Mouse (Mus musculus) adrenal gland, adult 18-20 months (tissue): ENCODE measurements at regions not wholly inside any gene's neighbourhood (a gene's known extent, or its start where the extent isn't known, plus 50 kb on each side); places are given as distances from the start of the nearest gene placed in this dataset.
A peak's percentile ranks its signal among the peaks of the same experiment; 100 is the strongest.

Experiments
- DNase-seq, 2 experiments: peaks; one replicate each; pipeline ENCODE4 v3.0.0; 2021 to 2022; ENCODE audit warnings: low spot score in 2 of 2

DNA sequence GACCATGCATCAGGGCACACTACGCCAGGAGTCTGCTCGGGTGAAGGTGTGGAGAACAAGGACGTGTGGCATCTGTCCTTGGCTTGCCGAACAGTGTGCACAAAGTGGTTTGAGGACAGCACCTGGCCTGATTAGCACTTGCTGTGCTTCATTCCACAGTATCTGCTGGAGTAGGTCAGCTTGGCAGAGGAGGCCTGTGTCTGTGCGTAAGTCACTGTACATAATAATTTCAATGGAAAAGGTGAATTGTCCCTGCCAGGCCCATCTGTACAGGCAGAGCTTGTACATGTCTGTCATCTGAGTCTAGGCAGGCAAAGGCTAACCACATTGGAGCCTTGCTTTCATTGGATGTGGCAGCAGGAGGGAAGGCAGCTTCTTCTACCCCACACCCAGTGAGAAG lies 979.5 kb upstream of the Car8 start:
- DNase-seq = no peak

DNA sequence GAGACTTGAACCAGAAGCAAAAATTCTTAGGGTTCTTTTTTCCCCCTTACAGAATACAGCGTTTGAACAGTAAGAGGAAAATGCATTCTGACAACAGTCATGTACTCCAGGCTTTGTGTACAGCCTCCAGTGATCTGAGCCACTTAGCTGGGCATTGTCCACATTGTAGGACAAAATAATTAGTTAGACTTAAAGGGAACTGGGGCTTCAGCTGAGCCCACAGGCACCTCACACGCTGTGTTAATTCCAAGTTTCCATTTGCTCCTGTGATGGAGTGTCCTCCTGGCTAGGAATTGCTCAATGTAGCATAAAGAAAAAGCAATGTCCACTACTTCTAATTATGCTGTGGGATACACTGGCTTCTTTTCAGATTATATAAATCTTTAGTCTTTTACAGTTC lies 969.8 kb upstream of the Car8 start:
- DNase-seq = no peak

- DNase-seq = no peak
Measured at GRCm38 (mm10) chr4:9200012-9200411, 961.2 kb upstream of the Car8 start.

GRCm38 (mm10) chr4:9196435-9196834 lies 957.6 kb upstream of the Car8 start:
- no peak for DNase-seq

- no peak for DNase-seq
Measured at GRCm38 (mm10) chr4:9193121-9193520, 954.3 kb upstream of the Car8 start.

DNA sequence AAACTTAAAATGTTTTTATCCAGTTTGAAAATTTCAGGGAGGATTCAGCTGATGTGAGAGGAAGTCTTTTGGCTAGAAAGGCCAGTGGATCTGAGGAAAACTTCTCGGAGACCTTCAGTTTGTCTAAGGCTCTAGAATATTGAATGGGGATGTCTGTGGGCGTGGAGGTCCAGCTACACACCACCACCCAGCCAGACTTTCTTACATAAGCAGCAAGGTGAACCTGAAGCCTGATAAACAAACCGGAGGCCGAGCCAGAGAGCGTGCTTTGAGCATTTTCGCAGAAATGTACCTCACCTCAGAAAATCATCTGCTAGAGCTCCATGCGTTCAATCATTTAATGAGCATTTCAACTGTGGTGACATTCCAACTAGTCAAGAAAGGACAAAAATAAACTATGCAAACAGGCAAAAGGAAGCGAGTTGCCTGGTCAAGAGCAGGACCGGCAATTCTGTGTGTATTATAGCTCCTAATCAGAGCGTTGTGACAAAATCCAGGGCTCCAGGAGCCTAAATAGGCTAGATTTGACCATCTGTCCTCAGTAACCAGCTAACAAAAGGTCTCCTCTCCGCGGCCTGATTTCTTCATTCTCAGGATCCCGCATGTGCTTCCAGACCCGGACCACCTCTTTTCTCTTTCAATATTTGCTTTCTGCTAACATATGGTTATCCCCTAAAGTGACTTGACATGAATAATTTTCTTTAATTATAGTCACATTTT lies 946.5 kb upstream of the Car8 start:
- DNase-seq = no peak

DNA sequence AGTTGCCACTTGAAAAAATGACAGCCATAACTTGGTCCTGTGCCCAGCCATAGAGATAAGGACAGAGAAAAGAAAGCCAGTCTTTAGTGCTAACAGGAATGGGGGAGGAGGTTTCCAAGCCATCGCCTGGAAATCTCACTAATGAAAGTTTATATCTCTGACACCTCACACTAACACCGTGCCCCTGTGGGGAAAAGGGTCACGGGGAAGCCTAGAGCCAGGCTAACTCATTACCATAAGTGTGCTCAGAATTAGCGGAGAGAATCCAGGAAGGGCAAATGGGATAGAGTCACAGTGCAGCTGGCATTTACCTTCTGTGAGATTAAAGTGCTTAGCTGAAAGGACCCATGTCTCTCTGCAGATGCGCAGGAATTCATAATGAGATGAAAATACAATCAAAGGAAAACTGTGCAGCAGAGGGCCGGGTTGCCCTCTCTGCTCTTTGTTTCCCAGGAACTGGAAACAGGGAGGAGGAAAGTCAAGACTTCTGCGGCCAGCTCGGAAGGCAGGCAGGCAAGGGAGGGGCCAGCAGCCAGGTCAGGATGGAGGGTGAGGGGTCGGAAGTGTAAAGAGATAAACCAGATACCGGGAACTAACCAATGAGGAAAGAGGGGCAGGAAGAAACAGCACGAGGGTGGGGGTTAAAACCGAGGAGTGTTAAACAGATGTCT lies 945.7 kb upstream of the Car8 start:
- DNase-seq = no peak

GRCm38 (mm10) chr4:9174365-9174764 lies 935.5 kb upstream of the Car8 start:
- no peak for DNase-seq

DNA sequence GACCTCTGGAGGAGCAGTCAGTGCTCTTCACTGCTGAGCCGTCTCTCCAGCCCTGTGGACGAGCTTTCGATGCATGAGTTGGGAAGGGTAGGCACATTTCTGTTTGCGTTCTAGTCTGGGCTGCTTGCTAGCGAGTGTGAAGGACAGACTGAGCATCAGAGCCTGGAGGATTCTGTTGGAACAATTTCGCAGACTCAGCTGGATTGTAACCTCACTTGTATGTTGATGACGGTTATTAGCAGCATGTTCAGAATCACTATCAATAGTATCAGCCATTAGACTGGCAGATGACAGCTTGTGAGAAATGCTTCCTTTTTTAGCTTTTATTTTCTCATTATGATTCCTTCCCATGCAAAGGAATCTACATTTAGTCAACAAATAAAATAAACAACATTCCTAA lies 923.5 kb upstream of the Car8 start:
- DNase-seq = no peak

GRCm38 (mm10) chr4:9161814-9162133 lies 922.9 kb upstream of the Car8 start:
- DNase-seq = no peak

- DNase-seq = no peak
Measured at GRCm38 (mm10) chr4:9161068-9161813, 922.4 kb upstream of the Car8 start.

DNA sequence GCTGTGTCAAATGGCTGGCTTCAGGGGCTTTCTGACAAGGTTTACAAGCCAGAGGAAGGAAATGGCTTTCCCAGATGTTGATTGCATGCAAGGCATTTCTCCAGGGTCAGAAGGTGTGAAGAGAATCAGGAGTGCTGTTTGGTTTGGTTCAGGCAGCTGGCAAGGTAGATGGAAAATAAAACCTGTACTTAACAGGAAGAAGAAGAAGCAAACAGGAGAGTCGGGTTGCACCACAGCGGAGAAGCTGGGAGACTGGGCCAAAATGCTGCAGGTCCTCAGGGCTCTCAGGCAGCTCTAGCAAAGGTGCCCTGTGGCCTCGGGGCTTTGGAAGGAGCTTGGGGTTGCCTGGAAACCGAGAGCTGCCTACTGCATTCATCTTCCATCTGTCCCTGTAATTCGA lies 908.9 kb upstream of the Car8 start:
- DNase-seq = no peak

- DNase-seq = no peak
Measured at GRCm38 (mm10) chr4:9144226-9145215, 905.7 kb upstream of the Car8 start.

- no peak for DNase-seq
Measured at GRCm38 (mm10) chr4:9143087-9143486, 904.2 kb upstream of the Car8 start.

GRCm38 (mm10) chr4:9141946-9142683 lies 903.3 kb upstream of the Car8 start:
- DNase-seq = no peak

DNA sequence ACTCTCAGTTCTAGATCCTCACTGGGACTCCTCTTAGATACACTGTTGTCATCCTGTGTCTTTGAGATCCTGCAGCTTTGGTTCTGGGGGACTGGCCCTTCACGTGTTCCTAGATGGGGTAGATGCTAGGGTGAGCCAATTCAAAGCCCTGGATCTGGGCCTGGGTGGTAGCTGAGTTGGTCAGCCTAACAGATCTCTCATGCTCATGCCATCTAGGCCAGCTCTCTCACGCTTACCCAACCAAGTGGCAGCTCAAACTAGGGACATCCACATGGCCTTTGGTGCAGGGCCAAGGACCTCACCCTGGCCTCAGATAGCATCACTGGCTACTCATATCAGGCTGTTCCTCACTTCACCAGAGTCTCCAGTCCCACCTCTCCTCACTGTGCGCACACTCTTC lies 901.9 kb upstream of the Car8 start:
- DNase-seq = peak in 1 of 2 experiments; percentile 3

- DNase-seq = peak in 1 of 2 experiments; percentile 1
Measured at GRCm38 (mm10) chr4:9136657-9137056, 897.8 kb upstream of the Car8 start.

DNA sequence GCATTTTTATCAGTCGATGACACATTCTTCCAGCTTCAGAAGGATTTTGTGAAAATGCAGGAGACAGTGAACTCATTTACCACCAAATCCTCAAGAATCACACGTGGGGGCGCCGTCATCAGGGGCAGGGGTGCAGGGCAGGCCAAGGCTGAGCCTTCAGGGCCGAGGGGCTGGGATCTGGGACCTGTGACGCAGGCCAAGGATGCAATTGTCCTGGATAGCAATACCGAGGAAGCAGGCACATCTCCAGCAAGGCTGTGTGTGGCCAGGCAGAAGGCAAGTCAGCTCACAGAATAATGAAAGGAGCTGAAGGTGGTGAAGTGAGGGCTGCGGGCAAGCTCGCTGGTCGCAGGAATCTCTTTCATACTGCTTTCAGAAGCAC lies 897.3 kb upstream of the Car8 start:
- peak; percentile 16 to 29 for DNase-seq

DNA sequence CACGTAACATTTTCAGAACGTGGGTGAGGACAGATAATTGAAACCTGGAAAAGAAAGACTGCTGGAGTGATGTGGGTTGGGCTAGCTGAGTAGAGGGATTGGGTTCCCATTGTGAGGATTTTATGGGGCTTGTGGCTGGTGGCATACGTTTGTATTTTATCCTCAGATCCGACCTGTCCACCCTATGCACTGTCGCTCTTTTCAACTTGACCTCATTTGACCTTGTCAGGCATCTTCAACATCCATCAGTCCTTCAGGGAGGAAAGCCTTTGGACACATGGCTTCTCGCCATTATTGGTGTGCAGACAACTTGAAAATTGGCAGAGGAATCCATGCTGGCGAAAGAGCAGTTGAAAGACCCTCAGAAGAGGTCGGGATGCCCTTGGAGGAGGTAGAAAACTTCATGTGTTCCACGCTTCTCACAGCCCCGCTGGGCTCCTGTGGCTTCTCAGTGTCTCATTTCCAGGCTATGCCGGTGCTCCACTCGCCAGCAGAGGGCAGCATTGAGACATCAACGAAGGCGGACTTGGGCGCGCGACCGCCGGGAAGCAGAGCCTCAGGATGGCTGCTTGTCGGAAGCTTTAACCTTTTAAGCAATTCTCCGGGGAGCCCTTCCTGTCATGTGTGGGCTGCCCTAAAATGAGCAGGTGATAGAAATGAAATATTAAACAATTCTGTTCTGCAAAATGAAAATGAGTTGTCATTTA lies 896.8 kb upstream of the Car8 start:
- peak; percentile 96 for DNase-seq

GRCm38 (mm10) chr4:9133695-9134094 lies 894.9 kb upstream of the Car8 start:
- peak in 1 of 2 experiments; percentile 1 for DNase-seq
